Mouse (Mus musculus): ENCODE data around the gene Tmem110.

The Tmem110 gene

DNA sequence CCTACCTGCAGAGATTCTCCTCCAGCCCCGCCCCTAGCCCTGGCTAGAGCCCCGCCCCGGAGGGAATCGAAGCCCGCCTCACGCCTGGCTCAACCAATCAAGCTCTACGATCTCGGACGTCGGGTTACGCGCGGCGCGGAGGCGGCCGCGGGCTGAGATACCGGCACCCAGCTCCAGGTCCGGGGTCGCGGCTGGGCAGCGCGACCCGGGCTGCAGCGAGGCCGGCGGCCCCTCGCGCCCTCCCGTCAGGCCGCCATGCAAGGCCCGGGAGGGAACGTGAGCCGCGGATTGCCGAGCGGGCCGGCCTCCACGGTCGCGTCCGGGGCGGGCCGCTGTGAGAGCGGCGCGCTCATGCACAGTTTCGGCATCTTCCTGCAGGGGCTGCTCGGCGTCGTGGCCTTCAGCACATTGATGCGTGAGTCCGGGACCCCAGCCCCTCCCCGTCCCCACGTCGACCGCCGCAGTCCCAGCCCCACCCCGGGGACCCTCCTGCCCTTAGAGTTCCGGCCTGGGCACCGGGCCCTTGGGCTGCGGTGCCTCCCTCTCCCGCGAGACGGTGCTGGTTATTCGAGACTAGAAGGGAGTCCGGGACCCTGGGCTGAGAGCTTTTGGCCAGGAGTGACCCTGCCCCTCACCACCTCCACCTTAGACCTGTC is at the start of gene Tmem110:
Gene Tmem110 (plus strand): TSS at position 115 of the 656 bp plus-strand sequence.
- in situ Hi-C loops (cut with MboI, MseI) = no loop called here

DNA sequence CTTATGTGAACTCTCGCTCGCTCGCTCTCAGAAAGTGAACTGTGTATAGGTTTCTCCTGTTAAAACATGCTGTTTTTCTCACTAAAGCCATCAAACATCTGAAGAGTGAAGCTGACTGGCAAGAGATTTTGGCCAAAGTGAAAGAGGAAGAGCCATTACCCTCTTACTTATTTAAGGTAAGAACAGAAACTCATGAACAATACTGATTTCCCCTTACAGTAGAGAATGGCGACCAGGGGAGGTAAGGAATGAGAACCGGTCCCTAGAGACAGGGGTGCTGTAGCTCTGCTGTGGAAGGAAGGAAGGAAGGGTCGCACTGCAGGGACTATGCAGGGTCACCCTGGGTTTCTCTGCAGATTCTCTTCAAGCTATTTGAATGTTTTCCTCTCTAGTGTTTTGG is 40.8 kb upstream of the Tmem110 start:
- in situ Hi-C loops (cut with MboI, MseI) = no loop called here

DNA sequence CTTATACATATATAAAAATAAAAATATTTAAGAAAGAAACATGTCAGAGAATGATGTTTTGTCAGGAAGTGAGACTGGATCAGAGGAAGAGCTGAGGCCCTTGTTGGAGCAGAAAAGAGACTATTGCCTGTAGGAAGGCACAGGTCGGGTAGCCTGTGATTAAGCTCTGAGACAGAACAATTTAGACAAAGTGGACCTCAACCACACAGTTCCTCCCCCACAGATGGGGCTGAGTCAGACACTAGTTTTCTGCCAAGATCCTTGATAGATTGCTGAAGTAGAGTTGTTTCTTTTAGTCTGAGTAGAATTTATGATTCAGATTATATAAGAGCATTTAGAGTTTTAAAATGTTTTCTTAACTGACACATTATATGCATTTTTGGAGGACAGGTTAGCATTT is 35.9 kb upstream of the Tmem110 start:
- in situ Hi-C loops (cut with MboI, MseI) = no loop called here

DNA sequence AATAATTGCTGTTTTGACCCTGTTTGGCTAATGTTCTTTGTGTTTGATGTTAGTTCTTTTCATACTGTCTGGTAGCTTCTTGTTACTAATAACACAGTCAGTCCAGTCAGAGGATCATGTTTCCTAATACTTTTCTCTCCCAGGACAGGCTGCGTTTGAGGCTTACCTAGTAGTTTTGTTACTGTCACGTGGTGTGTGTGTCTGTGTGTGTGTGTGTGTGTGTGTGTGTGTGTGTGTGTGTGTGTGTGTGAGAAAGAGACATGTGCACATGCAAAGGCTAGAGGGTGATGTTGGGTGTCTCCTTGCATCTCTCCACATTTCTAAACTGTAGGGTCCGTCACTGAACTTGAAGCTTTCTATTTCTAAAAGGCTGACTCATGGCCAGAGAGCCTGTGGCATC is 32.5 kb upstream of the Tmem110 start:
- in situ Hi-C loops (cut with MboI, MseI) = no loop called here

DNA sequence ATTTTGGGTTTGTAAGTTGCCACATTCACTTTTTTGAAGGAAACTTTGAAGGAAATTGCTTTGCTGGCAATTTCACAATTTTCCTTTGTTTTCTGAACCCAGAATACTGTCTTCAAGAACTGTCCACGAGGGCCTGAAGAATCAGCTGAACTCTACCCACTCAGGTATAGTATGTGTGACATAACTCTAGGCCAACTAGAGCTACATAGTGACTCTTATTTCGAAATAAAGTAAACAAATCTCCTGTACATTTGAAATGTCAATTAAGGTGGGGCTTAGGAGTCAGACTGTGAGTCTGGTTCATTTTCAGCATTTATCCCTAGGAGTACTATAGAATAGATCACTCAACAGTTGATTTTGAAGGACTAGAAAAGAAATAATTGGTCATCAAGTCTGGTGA is 23.6 kb upstream of the Tmem110 start:
- in situ Hi-C loops (cut with MboI, MseI) = no loop called here

DNA sequence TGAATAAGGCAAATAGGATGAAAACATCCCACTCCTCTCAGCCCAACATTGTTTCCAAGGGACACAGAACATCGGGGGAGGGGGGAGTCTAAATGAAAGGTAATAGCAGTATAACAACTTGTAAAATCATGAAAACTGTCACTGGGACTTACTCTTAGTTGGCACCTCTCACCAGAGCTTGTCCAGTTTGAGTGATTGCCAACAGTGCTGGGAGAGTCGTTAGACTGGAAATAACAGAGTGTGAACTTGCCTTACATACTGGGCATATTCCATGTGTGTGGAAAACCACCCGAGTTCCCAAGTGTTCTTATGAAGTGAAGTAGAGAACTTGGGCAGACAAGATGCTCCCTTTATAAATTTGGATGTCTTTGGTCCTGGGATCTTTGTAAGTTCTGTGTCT is 4.3 kb upstream of the Tmem110 start:
- in situ Hi-C loops (cut with MboI, MseI) = no loop called here

DNA sequence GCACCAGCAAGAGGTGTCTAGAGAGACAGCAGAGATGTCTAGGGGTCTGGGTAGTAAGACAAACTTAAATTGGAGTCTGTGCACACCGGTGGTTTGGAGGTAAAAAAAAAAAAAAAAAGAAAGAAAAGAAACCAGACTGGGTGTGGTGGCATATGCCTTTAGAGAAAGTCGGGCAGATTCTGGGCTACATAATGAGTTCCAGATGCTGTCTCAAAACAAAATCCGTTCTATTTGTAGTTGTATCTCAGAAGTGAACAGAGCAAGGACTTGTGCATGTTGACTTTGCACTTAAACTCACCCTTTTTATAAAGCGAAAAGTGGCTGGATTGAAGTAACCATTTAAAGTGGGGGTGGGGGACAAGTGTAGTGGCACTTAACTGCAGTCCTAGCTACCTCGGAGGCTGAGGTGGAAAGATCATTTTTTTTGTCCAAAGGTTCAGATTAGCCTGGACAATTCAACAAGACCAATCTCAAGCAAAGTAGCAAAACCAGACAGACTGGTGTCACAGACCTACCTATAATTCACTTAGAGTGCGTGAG is 864 bp upstream of the Tmem110 start:
- in situ Hi-C loops (cut with MboI, MseI) = no loop called here

DNA sequence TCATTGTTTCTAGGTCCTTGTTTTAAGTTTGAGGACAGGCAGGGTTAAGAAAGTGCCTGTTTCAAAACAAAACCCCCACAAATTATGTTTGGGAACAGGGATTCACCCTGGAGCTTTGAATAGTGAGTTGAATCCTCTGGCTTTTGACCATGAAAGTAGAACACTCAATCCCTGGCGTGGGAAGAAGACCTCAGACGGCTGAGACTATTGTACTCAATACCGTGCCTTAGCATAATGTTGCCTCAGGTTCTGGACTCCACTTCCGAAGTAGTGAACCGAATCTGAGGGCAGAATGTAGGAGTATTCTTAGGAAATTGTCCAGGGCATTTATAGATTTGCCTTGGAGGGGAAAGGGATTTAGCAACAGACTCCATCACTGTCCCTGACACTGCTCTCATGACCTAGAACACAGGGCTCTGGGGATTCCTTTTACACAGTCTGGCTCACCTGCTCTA is 342 bp upstream of the Tmem110 start:
- in situ Hi-C loops (cut with MboI, MseI) = no loop called here

DNA sequence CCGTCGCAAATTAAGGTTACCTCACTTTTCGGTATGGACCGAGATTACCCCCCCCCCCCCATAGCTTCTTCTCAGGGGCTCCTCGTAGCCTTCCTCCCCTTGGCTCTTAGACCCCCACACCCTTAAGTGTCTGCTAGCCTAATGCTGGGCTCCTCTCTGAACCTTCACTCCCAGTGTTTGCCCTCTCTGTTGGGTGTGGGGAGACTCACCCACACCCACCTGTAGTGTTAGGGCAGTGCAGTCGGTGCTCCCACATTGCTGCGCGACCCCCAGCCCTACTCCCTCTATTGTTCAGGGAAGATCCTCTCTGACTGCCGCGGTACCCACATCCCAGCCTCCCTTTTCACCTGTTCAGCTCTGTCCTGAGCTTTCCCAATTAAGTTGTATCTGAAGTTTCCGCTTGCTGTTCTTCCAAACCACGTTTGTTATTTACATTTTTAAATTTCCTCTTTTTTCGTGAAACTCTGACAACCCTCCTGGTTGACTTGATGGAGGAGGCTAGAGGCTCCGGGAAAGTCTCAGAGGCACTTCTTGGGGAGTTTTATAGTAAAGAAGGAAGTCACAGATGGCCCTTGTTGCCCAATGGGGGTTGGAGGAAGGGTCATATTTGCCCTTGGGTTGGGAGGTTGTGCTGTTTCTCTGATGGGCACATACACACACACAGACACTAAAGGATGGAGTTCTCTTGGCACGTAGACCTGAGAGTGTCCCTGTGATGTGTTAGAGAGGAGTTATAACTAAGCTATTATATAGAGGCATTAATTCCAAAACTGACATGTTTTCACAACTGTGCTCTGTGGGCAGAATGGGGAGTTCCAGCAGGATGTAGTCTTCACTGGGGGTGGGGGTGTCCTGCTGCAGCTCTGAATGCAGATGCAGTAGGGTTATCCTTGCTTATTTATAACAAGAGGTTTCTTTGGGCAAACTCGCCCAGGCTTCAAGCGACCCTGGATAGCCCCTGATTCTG is 1.1 kb downstream of the Tmem110 start:
- in situ Hi-C loops (cut with MboI, MseI) = no loop called here

DNA sequence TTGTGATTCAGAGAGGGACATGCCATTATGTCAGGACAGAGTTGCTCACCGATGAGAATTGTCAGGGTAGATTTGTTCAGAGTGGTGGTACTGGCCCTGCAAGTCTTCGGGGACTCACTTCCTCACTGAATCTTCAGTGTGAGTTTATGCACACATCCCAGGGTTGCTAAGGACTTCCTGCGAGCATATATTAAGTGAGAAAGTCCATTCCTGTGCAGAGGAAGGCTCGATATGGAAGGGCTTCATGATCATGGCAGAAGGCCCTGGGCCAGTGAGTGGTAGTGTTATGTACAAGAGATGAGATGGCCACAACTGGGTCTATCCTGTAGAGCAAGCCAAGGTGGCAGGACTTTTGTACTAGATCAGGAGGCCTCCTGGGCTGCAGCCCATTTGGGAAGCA is 2.1 kb downstream of the Tmem110 start:
- in situ Hi-C loops (cut with MboI, MseI) = no loop called here

DNA sequence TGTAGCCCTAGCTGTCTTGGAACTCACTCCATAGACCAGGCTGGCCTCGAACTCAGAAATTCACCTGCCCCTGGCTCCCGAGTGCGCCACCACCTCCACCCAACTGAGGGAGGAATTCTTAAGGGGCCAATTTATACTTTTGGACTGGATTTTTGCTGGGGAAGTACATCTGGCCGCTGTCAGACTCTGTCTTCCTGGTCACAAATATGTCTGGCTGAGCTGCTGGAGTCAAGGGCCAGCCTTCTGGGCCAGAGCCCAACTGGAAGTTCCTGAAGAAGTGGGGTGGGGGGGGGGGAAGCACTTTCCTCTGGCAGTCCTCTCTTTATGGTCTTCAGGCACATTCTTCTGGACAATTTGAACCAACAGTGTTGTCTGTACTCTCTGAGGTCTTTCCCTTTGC is 2.7 kb downstream of the Tmem110 start:
- in situ Hi-C loops (cut with MboI, MseI) = no loop called here

DNA sequence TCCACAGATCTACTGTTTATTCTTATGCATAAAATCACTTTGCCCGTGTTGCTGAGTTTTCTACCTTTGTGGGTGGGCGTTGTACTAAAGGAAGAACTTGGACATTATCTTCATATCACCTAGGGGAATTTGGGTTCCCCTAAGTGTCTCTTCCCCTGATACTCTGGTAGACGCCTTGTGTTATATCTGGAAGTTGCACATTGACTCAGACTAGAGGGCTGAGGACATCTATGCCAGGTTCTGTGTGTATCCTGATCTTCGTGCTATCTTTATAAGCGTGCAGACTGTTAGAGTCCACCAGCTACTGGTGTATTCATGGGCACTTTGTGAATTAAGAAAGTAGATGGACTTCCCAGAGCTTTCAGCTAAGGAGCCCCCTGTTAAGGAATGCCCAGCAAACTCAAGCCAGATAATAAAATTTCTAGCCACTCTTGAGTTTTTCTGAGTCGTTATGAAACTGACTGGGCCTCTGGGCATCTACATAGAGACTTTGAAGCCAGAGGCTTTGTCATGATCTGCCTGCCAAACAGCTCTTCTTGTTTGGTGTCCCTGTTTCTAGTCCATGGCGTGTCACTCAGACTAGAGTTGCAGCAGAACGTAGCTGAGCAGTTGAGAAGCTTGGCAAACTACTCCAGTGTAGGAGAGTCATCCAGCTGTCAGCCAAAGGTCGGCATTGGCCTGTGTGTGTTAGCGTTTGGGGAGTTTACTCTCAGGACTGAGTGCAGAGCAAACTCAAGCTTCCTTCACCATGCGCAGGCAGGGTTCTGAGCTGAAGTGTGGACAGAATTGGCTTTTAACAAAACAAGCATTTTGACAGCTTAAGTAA is 3.5 kb downstream of the Tmem110 start:
- in situ Hi-C loops (cut with MboI, MseI) = no loop called here

DNA sequence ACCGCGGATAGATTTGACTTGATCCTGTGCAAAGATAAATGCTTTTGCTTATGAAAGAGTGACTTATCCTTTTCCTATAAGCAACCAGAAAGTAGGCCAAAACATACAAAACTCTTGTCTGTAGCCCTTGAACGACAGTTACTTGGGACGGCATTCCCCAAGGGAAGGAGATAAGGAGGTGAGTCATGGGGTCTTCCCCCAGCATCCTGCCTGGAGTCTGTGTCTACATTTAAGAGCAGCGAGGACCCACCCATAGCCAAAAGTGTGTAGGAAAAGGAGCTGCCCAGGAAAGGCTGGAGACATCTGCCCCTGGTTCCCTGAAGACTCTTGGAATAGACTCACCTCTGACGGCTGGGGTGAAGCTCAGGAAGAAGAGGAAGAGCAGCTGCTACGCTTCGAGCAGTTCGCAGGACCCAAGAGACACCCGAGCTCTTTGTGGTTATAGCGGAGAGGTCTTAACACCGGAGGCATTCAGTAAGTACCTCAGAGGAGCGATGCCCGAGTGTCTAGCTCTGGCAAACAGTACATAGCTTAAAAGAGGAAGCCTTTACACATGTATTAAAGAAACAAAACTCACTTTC is 12.1 kb downstream of the Tmem110 start:
- in situ Hi-C loops (cut with MboI, MseI) = no loop called here

DNA sequence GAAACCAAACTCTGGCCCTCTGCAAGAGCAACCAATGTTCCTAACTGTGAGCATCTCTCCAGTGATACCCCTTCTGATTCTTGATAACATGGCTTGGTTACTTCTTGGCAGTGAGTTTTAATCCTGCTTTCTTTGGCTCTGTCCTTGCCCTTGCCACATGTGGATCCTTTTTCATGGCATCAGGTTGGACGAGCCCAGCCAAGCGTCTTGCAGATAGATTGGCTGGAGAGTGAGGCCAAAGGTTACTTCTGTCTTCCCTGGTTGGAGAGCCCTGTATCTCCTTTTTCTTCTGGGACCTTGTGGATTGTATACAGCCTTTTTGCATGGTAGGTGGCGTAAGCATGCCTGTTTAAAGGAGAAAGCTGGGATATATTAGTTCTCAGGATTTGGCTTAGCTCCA is 18.3 kb downstream of the Tmem110 start:
- in situ Hi-C loops (cut with MboI, MseI) = no loop called here

DNA sequence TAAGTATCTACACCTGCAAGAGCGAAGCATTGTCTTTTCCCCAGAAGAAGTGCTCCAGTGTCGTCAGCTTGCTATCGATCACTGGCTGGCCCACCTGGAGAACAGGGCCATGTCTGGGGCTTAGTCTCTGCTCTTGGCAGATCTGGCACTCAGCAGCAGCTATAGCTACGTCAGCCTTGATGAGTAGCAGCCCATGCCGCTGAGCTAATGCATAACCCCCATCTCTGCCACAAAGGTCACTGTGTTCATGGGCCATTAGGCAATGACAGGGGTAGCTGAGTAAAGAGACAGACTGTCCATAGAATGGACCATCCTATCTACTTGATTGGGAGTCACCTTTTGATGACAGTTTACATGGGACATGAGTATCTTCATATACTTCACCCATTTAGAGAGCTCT is 25.1 kb downstream of the Tmem110 start:
- in situ Hi-C loops (cut with MboI, MseI) = no loop called here

DNA sequence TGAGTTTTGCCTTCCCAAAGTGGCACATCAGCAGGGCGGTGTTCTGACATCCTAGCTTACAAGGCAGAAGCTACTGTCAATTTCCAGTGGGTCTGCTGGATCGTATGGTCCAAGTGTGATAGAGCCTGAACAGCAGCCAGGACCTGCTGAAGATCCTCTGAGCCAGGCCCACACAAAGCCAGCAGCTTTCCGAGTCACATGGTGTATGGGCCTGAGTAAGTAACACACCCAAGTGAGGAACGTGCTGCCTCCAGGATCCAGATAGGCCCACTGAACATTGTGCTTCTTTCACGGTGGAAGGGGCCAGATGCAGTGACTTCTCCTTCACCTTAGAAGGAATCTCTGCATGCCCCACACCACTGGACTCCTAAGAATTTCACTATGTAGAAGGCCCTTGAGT is 26.9 kb downstream of the Tmem110 start:
- in situ Hi-C loops (cut with MboI, MseI) = no loop called here

DNA sequence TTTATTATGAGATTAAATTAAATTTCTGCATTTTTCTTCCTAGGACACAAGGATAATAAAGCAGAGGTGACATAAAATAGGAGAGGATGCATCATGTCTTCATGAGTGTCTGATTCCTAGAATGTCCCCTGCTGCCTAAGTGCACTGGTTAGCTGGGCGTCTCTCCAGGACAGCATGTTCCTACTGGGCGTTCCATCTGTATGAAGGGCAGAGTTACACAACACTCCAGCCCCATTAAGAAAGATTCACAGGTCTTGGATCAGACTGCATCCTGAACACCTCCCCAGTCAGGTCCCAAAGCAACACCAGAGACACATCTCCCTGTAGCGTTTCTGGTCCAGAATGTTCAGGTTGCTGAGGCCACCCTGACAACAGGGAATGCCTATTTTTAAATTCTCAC is 29.9 kb downstream of the Tmem110 start:
- in situ Hi-C loops (cut with MboI, MseI) = no loop called here

DNA sequence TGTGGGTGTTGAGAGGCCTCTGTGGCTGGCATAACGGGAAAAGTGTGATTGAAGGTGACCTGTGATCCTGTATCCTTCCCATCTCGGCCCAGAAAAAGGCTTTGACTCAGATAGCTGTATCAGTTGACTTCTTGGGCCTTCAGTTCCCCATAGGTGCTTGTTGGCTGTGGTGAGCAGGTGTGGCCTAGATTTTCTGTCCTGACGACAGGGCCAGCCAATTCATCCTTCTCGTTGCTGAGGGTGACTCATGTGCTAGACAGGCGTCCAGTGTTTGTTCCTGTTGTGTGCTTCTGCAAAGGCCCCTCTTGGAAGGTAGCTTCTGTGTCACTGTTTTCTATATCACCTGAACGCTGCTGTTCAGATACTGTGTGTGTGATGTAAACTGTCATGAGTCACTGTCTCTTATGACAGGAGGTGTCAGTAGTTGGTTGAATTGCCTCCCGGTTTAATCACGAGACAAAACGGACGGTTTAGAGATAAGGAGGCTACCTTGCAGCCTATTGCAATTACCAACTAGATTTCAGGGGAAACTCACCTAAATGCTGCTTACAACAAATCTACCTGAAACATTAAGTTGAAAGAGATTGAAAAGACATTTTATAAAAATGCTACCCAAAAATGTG is 31.6 kb downstream of the Tmem110 start:
- in situ Hi-C loops (cut with MboI, MseI) = no loop called here

DNA sequence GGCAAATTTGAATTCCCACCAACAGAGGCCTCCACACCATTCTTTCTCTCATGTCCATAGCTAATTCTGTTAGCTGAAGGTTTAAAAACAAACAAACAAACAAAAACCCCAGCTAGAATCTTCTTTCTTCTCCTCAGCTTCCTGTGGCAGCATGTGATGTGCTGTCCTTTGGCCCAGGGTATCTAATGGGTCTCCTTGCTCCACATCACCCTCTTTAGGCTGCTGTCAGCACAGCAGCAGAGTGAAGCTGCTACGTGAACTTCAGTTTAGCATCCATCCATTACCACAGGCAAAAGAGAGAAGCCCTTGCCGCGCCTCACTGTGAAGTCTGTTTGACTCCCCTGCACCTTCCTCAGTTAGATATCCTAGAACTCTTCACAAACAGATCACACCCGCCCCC is 32.6 kb downstream of the Tmem110 start:
- in situ Hi-C loops (cut with MboI, MseI) = no loop called here

DNA sequence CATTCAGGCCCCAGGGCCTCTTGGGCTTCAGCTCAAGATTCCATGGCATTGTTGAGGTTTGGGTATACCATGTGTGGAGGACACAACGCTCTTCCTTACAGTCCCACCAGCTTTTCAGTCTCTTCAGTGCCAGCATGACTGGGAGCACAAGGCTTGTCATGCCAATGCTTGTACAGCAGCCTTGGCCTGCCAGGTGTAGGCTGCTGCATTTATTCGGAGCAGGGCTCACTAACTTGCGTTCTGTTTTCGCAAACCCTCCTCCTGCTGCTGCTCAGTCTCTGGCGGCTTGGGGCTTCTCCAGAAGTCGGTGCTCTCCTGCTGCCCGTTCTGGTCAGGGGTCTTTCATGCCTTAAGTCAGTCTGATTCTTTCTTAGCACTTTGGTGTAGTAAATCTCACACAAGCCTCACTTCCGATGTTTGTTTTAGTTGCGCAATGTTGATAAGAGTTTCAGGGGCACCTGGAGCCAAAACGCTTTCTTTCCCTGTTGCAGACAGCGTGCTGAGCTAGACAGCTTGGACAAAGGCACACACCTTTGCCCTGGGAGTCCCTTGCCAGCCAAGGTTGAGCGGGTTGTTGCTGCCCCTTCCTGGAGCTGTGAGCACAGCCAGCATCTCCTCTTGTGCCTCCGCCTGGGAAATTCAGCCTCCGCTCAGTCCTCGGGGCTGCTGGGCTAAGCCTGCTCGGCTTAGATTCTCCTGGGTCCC is 36.2 kb downstream of the Tmem110 start:
- in situ Hi-C loops (cut with MboI, MseI) = no loop called here

Measured in T-helper 1 cell (primary cell).